Mouse (Mus musculus) ES-Bruce4 (cell line): ENCODE results near the gene Gngt2. TPM values are rescaled to one million over a fixed set of nuclear protein-coding genes. Genes with fewer than 3 reads are reported as not detected.
A peak's percentile ranks its signal among the peaks of the same experiment; 100 is the strongest.

ENCODE experiments used
- H3K27ac ChIP-seq: 2 replicates; pipeline ENCODE4 v1.5.1; 2012; ENCODE audit warnings: low read length, inconsistent platforms; ENCODE audit not compliant: insufficient read depth
- H3K27me3 ChIP-seq: 2 replicates; pipeline ENCODE4 v1.6.1; 2012; ENCODE audit warnings: mild to moderate bottlenecking, low read length, inconsistent platforms; ENCODE audit not compliant: control insufficient read depth, poor library complexity, insufficient read depth, severe bottlenecking
- H3K36me3 ChIP-seq: 2 replicates; pipeline ENCODE4 v1.6.1; 2012; ENCODE audit warnings: inconsistent platforms, mild to moderate bottlenecking, low read length, moderate library complexity; ENCODE audit not compliant: control insufficient read depth, poor library complexity, insufficient read depth, severe bottlenecking
- H3K4me1 ChIP-seq: one replicate; pipeline ENCODE4 v1.8.1; 2011; ENCODE audit warnings: low read length; ENCODE audit not compliant: control insufficient read depth, insufficient read depth
- H3K4me3 ChIP-seq: 2 replicates; pipeline ENCODE4 v1.5.1; 2011; ENCODE audit warnings: low read depth, mild to moderate bottlenecking, low read length
- H3K9ac ChIP-seq: 2 replicates; pipeline ENCODE4 v1.6.1; 2012; ENCODE audit warnings: low read depth, mild to moderate bottlenecking, inconsistent platforms; ENCODE audit not compliant: poor library complexity, severe bottlenecking
- H3K9me3 ChIP-seq: replicated peaks from 2 replicates; pipeline ENCODE4 v1.6.1; 2012; ENCODE audit warnings: mild to moderate bottlenecking, low read length, inconsistent platforms; ENCODE audit not compliant: control insufficient read depth, poor library complexity, insufficient read depth, severe bottlenecking
- CTCF ChIP-seq: IDR thresholded peaks from one replicate; pipeline ENCODE4 v1.8.1; 2011; ENCODE audit warnings: low read depth, low read length
- EP300 ChIP-seq: IDR thresholded peaks from 2 replicates; pipeline ENCODE4 v1.6.1; 2011; ENCODE audit warnings: low read depth, low read length; ENCODE audit not compliant: insufficient read depth
- POLR2A ChIP-seq: IDR thresholded peaks from one replicate; pipeline ENCODE4 v1.8.1; 2011; ENCODE audit warnings: low read length; ENCODE audit not compliant: insufficient read depth
- polyA plus RNA-seq: library from polyadenylated mRNA; stranded (reverse); fragments of >200 nt; gene quantifications from 2 replicates; pipeline ENCODE4 v1.2.4, GENCODE M21; 2011; ENCODE audit warnings: low read depth; ENCODE audit not compliant: missing spikeins, insufficient read depth, insufficient read length

The Gngt2 gene
- polyA plus RNA-seq, 1 experiment = 7.9 TPM

DNA sequence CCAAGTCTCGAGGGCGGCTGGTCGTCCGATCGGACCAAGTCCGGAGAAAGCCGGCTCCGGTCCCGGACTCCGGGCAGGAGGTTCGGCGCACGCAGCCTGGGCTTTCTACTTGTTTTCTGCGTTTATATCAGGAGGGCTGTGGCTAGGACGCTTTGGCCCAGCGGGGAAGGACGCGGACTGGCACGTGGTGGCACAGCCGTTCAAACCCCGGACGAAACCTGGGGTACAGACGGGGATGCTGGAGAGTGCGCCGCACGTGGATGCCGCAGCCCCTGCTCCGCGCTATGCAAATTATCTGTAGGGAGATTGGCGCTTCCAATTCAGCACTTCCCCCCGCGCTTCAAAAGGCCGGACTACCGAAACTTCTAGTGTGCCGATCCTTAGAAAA, 22.4 kb downstream of the Gngt2 start:
- Histone ChIP-seq H3K27me3 (no peaks in the 10 kb centered on the region), H3K4me1 (no peaks in the 10 kb centered on the region), H3K27ac (peak overlapping the region; percentile 93), H3K9ac (peak overlapping the region; percentile 88), H3K4me3 (peak overlapping the region; percentile 97), H3K36me3 (peaks cover 14% of the 10 kb centered on the region), H3K9me3 (no peaks in the 10 kb centered on the region)
- no peak for TF ChIP-seq CTCF
- TF ChIP-seq EP300 = 0 out of 2 replicates have a peak, but pooled peaks have one; percentile 20

DNA sequence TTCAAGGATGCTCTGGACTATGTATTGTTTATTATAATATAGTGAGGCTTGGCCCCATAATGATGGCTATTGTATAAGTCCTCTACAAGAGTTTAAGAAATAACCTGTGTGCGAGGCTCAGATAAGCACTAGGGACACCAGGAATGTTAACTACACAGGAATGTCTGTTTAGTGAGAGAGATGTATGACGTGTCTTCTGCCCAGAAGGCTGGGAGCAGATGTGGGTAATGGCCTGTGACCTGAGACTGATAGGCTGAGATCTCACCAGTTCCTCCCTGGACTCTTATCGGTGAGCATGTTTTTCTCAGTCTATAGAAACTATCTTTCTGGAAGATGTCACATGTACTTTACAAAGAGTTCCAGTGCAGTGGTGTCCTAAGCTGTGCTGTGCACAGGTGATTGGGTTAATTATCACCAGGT, 23.1 kb downstream of the Gngt2 start:
- no peaks in the 10 kb centered on the region for H3K9me3 ChIP-seq
- no peak overlapping the region for H3K27ac ChIP-seq
- TF ChIP-seq CTCF = no peak
- TF ChIP-seq POLR2A = no peak
- no peak for TF ChIP-seq EP300
- no peaks in the 10 kb centered on the region for H3K4me1 ChIP-seq
- H3K36me3 ChIP-seq = peaks cover 14% of the 10 kb centered on the region
- H3K4me3 ChIP-seq = peak overlapping the region; percentile 97
- no peaks in the 10 kb centered on the region for H3K27me3 ChIP-seq
- H3K9ac ChIP-seq = peak overlapping the region; percentile 88

DNA sequence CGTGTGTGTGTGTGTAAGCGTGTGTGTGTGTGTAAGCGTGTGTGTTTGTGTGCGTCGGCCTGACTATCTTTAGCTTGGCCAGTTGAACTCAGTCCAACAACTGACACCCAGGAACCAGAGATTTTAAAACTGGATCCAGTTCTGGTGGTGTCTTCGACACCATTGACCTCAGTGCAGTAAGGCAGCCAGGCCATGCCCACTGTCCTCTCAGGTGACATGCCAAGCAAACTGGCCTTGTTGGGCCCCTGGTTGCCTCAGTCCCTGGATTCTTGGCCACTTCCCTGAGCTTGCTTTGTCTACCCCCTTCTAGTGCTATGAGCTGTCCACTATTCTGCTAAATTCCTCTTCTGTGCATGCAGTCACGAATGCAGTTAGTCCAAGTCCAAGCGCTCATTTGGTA, 24.4 kb downstream of the Gngt2 start:
- no peak overlapping the region for H3K27ac ChIP-seq
- TF ChIP-seq EP300 (no peak), CTCF (no peak), POLR2A (no peak)

DNA sequence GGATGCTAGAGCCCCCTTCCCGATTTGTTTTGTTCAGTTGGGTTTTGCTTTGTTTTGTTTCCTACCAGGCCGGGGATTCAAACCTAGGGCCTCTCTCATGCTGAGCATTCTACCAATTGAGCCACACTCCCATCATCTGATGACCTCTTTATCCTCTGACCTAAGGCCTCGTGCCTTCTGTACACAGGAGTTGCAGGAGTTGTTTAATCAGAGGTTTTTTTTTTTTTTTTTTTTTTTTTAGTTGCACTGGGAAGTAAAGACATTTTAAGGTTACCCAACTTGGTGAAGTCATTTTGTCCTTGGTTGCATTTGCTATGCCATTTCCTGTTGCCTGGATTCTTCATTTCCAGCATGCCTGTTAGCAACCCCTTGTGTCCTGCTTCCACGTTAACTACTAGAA, 32.4 kb downstream of the Gngt2 start:
- Histone ChIP-seq H3K27ac (no peak overlapping the region), H3K4me1 (peaks cover 1% of the 10 kb centered on the region), H3K27me3 (no peaks in the 10 kb centered on the region), H3K4me3 (no peak overlapping the region), H3K36me3 (no peaks in the 10 kb centered on the region), H3K9me3 (no peaks in the 10 kb centered on the region), H3K9ac (no peak overlapping the region)
- TF ChIP-seq CTCF = no peak
- no peak for TF ChIP-seq EP300
- no peak for TF ChIP-seq POLR2A

More for the DNA sequence above, 24.4 kb downstream of the Gngt2 start:
- Histone ChIP-seq H3K9ac (no peak overlapping the region), H3K36me3 (peaks cover 14% of the 10 kb centered on the region), H3K4me1 (no peaks in the 10 kb centered on the region), H3K27me3 (no peaks in the 10 kb centered on the region), H3K4me3 (no peak overlapping the region), H3K9me3 (no peaks in the 10 kb centered on the region)

DNA sequence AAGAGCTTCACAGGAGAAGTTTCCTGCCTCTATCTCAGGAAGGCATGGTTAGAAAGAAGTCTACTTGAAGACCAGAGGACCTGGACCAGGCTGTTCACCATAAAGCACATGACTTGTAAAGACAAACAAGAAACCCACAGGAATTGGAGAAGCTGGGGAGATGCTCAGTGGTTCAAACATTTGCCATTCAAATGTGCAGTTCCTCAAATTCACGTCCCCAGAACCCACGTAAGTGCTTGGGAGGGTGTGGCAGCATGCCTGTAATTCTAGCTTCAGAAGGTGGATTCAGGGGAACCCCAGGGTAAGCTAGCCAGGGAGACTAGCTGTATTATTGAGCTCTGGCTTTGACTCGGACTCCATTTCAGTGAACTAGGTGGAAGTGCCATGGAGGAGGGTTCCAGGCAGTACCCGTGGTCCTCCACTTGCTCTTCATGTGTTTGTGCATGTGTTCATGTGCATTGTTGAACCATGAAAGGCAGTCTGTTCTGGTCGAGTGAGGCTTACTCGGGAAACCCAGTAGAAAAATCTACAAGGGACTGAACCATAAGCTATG, 33.0 kb downstream of the Gngt2 start:
- H3K4me3 ChIP-seq = no peak overlapping the region
- peaks cover 1% of the 10 kb centered on the region for H3K4me1 ChIP-seq
- no peaks in the 10 kb centered on the region for H3K9me3 ChIP-seq
- no peak overlapping the region for H3K9ac ChIP-seq
- TF ChIP-seq CTCF = no peak
- TF ChIP-seq POLR2A = no peak
- no peak for TF ChIP-seq EP300
- H3K36me3 ChIP-seq = no peaks in the 10 kb centered on the region
- no peaks in the 10 kb centered on the region for H3K27me3 ChIP-seq
- no peak overlapping the region for H3K27ac ChIP-seq

DNA sequence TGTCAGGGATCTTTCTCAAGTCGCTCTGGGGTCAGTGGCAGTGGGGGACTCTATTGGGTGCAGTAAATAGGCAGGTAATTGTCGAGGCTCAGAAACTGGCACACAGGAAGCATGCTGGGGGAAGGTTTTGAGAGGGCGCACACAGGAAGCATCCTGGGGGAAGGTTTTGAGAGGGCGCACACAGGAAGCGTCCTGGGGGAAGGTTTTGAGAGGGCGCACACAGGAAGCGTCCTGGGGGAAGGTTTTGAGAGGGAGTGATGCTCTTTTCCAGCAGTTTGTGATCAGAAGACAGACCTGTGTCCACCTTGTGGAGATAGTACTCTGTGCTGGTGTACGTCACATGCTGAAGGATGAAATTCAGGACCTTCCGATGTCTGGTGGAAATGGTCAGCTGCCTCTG, 38.8 kb downstream of the Gngt2 start:
- Histone ChIP-seq H3K36me3 (no peaks in the 10 kb centered on the region), H3K9me3 (no peaks in the 10 kb centered on the region), H3K27ac (no peak overlapping the region), H3K4me3 (peak overlapping the region; percentile 78), H3K27me3 (no peaks in the 10 kb centered on the region), H3K4me1 (no peaks in the 10 kb centered on the region), H3K9ac (0 out of 2 replicates have a peak overlapping the region, but pooled peaks have one; percentile 9)
- no peak for TF ChIP-seq POLR2A
- TF ChIP-seq CTCF = no peak
- no peak for TF ChIP-seq EP300
